Mouse (Mus musculus) stomach, embryonic 16.5 days (tissue): Measurements from ENCODE around the gene Meis3. TPM values are rescaled to one million over a fixed set of nuclear protein-coding genes. Genes with fewer than 3 reads are reported as not detected.

ENCODE experiments used
- ATAC-seq: fragments of 200-750 bp; cut with Nextera tagmentation; 2 replicates; pipeline ENCODE4 v1.8.0; 2017; ENCODE audit warnings: moderate number of reproducible peaks, moderate TSS enrichment; ENCODE audit not compliant: insufficient read depth, low FRiP score
- H3K27ac ChIP-seq: fragments of 300-500 bp; sonication (generic); 2 replicates; pipeline ENCODE4 v1.5.1; 2014; ENCODE audit warnings: low read length
- H3K27me3 ChIP-seq: fragments of 300-500 bp; sonication (generic); 2 replicates; pipeline ENCODE4 v1.6.1; 2014; ENCODE audit warnings: low read length, control low read depth, mixed read lengths; ENCODE audit not compliant: control insufficient read depth, insufficient read depth
- H3K36me3 ChIP-seq: fragments of 300-500 bp; sonication (generic); 2 replicates; pipeline ENCODE4 v1.6.1; 2014; ENCODE audit warnings: low read length; ENCODE audit not compliant: control insufficient read depth, insufficient read depth
- H3K4me1 ChIP-seq: fragments of 300-500 bp; sonication (generic); 2 replicates; pipeline ENCODE4 v1.6.1; 2014; ENCODE audit warnings: low read length, control low read depth, mixed read lengths; ENCODE audit not compliant: control insufficient read depth, insufficient read depth
- H3K4me2 ChIP-seq: fragments of 300-500 bp; sonication (generic); 2 replicates; pipeline ENCODE4 v1.6.1; 2014; ENCODE audit warnings: low read depth, low read length, mixed read lengths
- H3K4me3 ChIP-seq: fragments of 300-500 bp; sonication (generic); replicated peaks from 2 replicates; pipeline ENCODE4 v1.5.1; 2014; ENCODE audit warnings: mild to moderate bottlenecking, low read length
- H3K9ac ChIP-seq: fragments of 300-500 bp; sonication (generic); 2 replicates; pipeline ENCODE4 v1.6.1; 2014; ENCODE audit warnings: low read length
- H3K9me3 ChIP-seq: fragments of 300-500 bp; sonication (generic); replicated peaks from 2 replicates; pipeline ENCODE4 v1.6.1; 2016; ENCODE audit warnings: low read length, control low read depth; ENCODE audit not compliant: control insufficient read depth
- WGBS: fragments of 180-500 bp; shearing (Covaris S2); extraction: QIAGEN DNeasy Blood & Tissue Kit; methylation state at CpG from one replicate; pipeline ENCODE4 v1.1.7; 2014; 5-methylcytosine and 5-hydroxymethylcytosine counted together
- polyA plus RNA-seq: library from polyadenylated mRNA; unstranded; fragments of >200 nt; fragmentation: Nextera tagmentation; extraction: Ambion mirVana; gene quantifications from 2 replicates; pipeline ENCODE4 v1.2.1, GENCODE M21; 2015

Gene Meis3
- polyA plus RNA-seq, 1 experiment from 2014 or later: 22.1 TPM

DNA sequence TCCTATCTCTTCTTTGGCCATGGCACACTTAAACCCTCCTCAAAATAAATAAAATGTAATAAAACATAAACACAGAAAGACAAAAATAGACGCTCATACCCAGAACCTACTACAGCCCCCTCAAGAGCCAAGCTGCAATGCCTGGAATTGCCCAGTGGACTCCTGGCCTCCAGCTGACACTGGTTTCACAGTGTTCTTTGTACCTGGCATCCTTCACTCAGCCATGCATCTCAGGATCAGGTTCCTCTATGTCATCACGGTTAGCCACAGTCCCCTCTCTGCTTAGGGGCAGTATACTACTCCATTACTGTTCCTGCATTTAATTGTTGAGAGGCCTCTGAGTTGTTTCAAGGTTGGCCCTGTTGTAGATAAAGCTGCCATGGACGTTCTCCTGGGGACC is 42.0 kb upstream of the Meis3 start:
- no peaks in the 10 kb centered on the region for H3K9me3 ChIP-seq
- H3K4me2 ChIP-seq: no peak overlapping the region
- H3K36me3 ChIP-seq: no peaks in the 10 kb centered on the region
- WGBS: 57% methylated on average over 3 of the region's 3 CpGs
- H3K27me3 ChIP-seq: no peaks in the 10 kb centered on the region
- no peak for ATAC-seq
- H3K9ac ChIP-seq: no peak overlapping the region
- H3K4me1 ChIP-seq: peaks cover 31% of the 10 kb centered on the region
- no peak overlapping the region for H3K27ac ChIP-seq
- no peak overlapping the region for H3K4me3 ChIP-seq

DNA sequence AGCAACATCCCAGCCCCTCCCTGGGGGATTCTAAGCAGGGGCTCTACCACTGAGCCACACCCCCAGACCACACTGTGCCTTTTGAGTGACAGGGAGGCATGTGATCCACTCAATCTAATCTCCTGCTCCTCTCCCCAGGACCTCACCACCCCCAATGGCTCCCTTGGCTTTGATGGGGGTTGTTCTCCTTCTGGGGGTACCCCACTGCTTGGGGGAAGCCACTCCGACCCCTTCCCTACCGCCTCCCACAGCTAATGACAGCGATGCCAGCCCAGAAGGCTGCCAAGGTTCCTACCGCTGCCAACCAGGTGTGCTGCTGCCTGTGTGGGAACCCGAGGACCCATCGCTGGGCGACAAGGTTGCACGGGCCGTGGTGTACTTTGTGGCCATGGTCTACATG is 41.2 kb upstream of the Meis3 start:
- H3K27me3 ChIP-seq: no peaks in the 10 kb centered on the region
- no peaks in the 10 kb centered on the region for H3K36me3 ChIP-seq
- no peak overlapping the region for H3K27ac ChIP-seq
- WGBS: 89% methylated on average over 9 of the region's 9 CpGs
- H3K9ac ChIP-seq: no peak overlapping the region
- H3K4me3 ChIP-seq: no peak overlapping the region
- no peak for ATAC-seq
- H3K4me1 ChIP-seq: peaks cover 31% of the 10 kb centered on the region
- H3K9me3 ChIP-seq: no peaks in the 10 kb centered on the region
- no peak overlapping the region for H3K4me2 ChIP-seq

DNA sequence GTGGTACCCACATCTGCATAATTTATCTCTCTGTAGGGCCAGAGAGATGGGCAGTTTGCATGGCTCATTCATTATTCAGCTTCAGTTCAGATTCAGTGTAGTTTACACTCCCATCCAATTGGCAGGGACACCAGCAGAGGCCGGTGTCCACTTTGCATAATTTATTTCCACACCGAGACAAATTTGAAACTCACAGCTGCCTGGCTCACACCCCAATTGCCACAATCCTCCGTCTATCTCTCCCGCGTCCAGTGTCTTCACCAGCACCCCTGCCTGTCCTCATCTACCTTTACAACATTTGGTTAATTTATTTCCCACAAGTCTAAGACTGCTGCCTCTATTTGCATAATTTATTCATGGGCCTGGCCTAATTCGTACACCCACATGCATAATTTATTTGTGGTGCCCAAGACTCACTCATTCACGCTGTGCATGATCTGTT is 39.9 kb upstream of the Meis3 start:
- no peak for ATAC-seq
- WGBS: 65% methylated on average over 7 of the region's 7 CpGs

GRCm38 (mm10) chr7:16146489-16147410 is 28.1 kb upstream of the Meis3 start:
- Histone ChIP-seq H3K27ac (no peak overlapping the region), H3K9me3 (no peaks in the 10 kb centered on the region), H3K27me3 (no peaks in the 10 kb centered on the region), H3K4me2 (no peak overlapping the region), H3K4me1 (no peaks in the 10 kb centered on the region), H3K36me3 (no peaks in the 10 kb centered on the region), H3K4me3 (no peak overlapping the region), H3K9ac (no peak overlapping the region)
- 32% methylated on average over 27 of the region's 27 CpGs for WGBS
- ATAC-seq: no peak

More for the DNA sequence above, 39.9 kb upstream of the Meis3 start:
- H3K27me3 ChIP-seq: no peaks in the 10 kb centered on the region
- H3K9ac ChIP-seq: no peak overlapping the region
- no peak overlapping the region for H3K27ac ChIP-seq
- no peak overlapping the region for H3K4me2 ChIP-seq
- no peaks in the 10 kb centered on the region for H3K36me3 ChIP-seq
- peaks cover 23% of the 10 kb centered on the region for H3K4me1 ChIP-seq
- no peak overlapping the region for H3K4me3 ChIP-seq
- no peaks in the 10 kb centered on the region for H3K9me3 ChIP-seq

GRCm38 (mm10) chr7:16147643-16148042 is 27.2 kb upstream of the Meis3 start:
- Histone ChIP-seq H3K4me2 (no peak overlapping the region), H3K4me3 (no peak overlapping the region), H3K9me3 (no peaks in the 10 kb centered on the region), H3K4me1 (no peaks in the 10 kb centered on the region), H3K9ac (no peak overlapping the region), H3K36me3 (no peaks in the 10 kb centered on the region), H3K27ac (no peak overlapping the region), H3K27me3 (no peaks in the 10 kb centered on the region)
- no peak for ATAC-seq
- WGBS: 14% methylated on average over 15 of the region's 15 CpGs

- H3K4me2 ChIP-seq: no peak overlapping the region
- ATAC-seq: no peak
- H3K9ac ChIP-seq: no peak overlapping the region
- H3K4me1 ChIP-seq: no peaks in the 10 kb centered on the region
- 49% methylated on average over 5 of the region's 5 CpGs for WGBS
- H3K9me3 ChIP-seq: no peaks in the 10 kb centered on the region
- H3K4me3 ChIP-seq: no peak overlapping the region
- H3K27me3 ChIP-seq: no peaks in the 10 kb centered on the region
- no peaks in the 10 kb centered on the region for H3K36me3 ChIP-seq
- no peak overlapping the region for H3K27ac ChIP-seq
These were observed 25.6 kb upstream of the Meis3 start for GRCm38 (mm10) chr7:16149241-16149640.

DNA sequence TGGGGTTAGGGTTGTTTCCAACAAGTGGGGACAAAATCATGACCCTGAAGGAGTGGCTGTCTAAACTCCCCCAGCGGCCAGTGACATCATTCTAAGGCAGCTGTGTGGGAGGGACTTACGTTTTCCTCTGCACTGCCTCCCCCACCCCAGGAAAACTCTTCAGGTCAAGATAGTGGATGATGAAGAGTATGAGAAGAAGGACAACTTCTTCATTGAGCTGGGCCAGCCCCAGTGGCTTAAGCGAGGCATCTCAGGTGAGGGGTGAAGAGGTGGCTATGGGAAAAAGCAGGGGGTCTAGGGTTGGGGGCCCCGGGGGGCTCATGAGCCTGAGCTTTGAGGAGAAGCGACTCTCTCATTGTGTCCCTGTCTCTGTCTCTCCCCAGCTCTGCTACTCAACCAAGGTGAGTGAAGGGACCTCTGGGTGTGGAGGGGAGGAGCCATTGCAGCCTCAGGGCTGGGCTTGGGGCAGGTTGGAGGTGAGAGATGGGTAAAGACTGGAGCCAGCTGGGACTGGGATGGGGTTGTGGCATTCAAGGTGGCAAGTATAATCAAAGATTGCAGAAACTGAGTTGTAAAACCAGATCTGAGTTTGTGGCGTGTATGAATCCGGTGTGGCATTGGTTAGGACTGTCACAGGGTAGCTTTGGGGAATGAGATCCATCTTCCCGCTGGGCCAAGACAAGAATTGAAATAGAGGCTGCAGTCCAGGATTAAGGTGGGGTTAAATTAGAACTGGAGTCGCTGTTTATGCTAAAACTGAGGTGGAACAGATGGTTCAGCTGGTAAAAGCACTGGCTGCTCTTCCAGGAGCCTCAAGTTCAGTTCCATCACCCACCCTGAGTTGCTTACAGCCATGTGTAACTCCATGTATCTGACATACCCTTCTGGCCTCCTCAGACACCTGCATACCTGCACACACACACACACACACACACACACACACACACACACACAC is 24.4 kb upstream of the Meis3 start:
- Histone ChIP-seq H3K9me3 (no peaks in the 10 kb centered on the region), H3K27me3 (no peaks in the 10 kb centered on the region), H3K4me1 (no peaks in the 10 kb centered on the region), H3K4me3 (no peak overlapping the region), H3K36me3 (no peaks in the 10 kb centered on the region), H3K9ac (no peak overlapping the region), H3K4me2 (no peak overlapping the region), H3K27ac (no peak overlapping the region)
- 71% methylated on average over 9 of the region's 9 CpGs for WGBS
- ATAC-seq: no peak

DNA sequence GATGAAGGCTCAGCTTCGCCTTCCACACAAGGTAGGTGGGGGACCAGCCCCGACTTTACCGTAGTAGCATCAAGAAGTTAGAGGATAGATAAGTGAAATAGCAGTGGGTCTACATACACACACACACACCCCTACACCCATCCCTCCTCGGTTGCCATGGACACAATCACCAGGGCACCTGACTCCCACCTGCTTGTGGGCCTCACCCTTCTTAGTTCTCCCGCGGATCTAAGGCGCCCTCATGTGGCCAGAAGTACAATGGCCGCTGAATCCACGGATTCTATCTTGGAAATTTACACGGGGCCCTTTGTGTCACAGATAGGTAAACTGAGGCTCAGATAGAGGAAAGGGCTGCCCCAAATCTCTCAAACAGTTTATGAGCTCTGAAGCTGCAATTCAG is 21.4 kb upstream of the Meis3 start:
- Histone ChIP-seq H3K4me3 (no peak overlapping the region), H3K27me3 (0 out of 2 replicates have a peak, but pooled peaks cover under 1% of the 10 kb centered on the region), H3K9me3 (no peaks in the 10 kb centered on the region), H3K9ac (no peak overlapping the region), H3K4me1 (no peaks in the 10 kb centered on the region), H3K27ac (no peak overlapping the region), H3K4me2 (no peak overlapping the region), H3K36me3 (no peaks in the 10 kb centered on the region)
- 16% methylated on average over 10 of the region's 10 CpGs for WGBS
- peak; percentile 49; the same call in 1 of the 2 replicates for ATAC-seq
